Mouse (Mus musculus) G1E-ER4 (cell line): ENCODE data around the gene Olfr1195. TPM values are rescaled to one million over a fixed set of nuclear protein-coding genes. Genes with fewer than 3 reads are reported as not detected.
"Not testable (repeated sequence)": the region's sequence is repeated elsewhere in the genome, so short reads cannot be mapped to it uniquely, and the experiment has no call there.

Source experiments
- GATA1 ChIP-seq: IDR thresholded peaks from one replicate; pipeline ENCODE4 v1.8.0; 2012; ENCODE audit warnings: low read length, inconsistent platforms
- polyA plus RNA-seq: library from polyadenylated mRNA; stranded (reverse); fragments of >175 nt; gene quantifications from 2 replicates; pipeline ENCODE4 v1.2.3, GENCODE M21; 2012

The Olfr1195 gene
- not detected in 2 replicates for polyA plus RNA-seq

DNA sequence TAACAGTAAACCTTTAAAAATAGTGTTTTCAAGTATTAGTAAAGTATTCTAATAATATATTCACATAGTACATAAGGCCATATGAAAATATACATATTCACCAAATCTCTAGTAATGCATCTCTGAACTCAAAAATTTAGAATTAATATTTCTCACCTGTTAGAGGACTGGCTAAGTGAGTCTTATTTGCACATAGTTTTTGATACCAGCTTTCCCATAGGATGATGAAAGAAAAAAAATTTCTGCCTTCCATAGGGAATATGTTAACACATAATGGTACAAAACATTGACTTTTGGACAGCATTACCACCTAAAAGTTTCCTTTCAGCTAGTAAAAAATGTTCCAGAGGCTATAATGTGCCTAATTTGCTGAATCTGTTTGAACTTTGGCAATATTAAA lies at the start of gene Olfr1195:
Olfr1195 (minus strand) TSS at position 101 of the 400 bp plus-strand sequence.
- TF ChIP-seq GATA1, result no peak

DNA sequence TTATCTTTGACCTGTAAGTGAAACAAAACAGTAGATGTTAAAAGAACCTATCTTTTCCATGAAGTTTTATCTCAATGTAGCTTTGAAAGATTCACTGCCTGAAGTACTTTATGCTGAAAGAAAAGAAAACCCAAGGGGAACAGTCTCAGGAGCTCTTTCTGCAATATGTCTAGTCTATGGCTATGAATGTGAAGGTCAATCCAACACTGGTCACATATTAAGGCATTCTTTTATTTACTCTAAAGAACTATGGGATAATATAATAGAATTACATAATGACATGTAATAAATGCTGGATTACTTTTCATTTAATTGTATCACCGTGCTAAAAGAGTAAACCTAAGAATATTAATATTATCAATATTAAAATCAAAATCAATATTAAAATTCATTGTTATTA lies 43.3 kb upstream of the Olfr1195 start, which contains the start of gene Olfr1197:
Olfr1197 (minus strand) TSS at position 101 of the 400 bp plus-strand sequence.
- TF ChIP-seq GATA1, result no peak

DNA sequence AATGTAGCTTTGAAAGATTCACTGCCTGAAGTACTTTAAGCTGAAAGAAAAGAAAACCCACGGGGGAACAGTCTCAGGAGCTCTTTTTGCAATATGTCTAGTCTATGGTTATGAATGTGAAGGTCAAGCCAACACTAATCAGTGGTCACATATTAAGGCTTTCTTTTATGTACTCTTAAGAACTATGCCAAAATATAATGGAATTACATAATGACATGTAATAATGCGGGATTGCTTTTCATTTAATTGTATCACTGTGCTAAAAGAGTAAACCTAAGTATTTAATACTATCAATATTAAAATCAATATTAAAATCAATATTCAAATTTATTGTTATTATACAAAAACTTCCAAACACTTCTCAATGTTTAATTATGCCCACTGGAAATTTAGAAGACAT lies 15.5 kb upstream of the Olfr1195 start, which contains the start of gene Olfr1196:
Olfr1196 (minus strand) TSS at position 101 of the 400 bp plus-strand sequence.
- no peak for TF ChIP-seq GATA1

DNA sequence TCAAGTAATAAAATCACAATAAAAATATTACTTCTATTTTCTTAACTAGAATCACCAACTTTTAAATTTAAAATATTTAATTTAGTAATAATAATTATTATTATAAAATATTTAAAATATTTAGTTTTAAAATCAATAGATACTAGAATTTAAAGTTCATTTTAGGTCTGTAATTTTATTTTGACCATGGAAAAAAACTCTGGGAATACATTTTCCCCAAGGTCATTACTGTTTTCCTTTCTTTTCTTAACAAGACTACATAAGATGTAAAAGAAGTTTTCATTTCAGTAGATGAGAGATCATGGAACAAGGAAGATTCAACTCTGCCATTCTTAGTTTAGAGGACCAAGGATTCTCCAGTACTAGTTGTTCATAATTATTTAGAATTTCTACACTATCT lies 13.7 kb downstream of the Olfr1195 start, which contains the start of gene Olfr1193:
Olfr1193 (plus strand) TSS at position 301 of the 400 bp plus-strand sequence.
- TF ChIP-seq GATA1, result not testable (repeated sequence)

DNA sequence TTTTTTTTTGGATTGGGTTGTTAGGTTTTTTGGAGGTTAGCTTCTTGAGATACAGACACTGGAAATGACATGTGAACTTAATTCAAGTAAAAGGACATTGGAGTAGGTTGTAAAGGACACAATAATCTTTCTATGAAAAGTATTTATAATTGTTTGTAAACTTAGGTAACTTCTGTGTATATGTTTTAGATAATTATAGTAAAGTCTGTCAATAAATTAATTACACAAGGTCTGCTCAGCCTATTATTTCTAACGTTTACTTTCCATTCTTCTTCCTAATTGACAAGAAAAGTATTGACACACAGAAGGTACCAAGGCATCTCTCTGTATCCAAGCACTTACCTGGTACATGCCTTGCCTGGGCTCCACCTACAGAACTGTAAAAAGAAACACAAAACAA lies 40.8 kb downstream of the Olfr1195 start, which contains the start of gene Olfr1192-ps1:
Olfr1192-ps1 (plus strand) TSS at position 301 of the 400 bp plus-strand sequence.
- TF ChIP-seq GATA1, result no peak

DNA sequence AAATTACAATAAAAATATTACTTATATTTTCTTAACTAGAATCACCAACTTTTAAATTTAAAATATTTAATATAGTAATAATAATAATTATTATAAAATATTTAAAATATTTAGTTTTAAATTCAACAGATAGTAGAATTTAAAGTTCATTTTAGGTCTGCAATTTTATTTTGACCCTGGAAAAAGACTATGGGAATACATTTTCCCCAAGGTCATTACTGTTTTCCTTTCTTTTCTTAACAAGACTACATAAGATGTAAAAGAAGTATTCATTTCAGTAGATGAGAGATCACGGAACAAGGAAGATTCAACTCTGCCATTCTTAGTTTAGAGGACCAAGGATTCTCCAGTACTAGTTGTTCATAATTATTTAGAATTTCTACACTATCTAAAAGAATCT lies 48.7 kb downstream of the Olfr1195 start, which contains the start of gene Olfr1191-ps1:
Olfr1191-ps1 (plus strand) TSS at position 301 of the 400 bp plus-strand sequence.
- TF ChIP-seq GATA1, result not testable (repeated sequence)

Other genes with a start within 250 kb of the Olfr1195 start
- gene Gm13757, start 240.1 kb downstream of the Olfr1195 start, polyA plus RNA-seq, result not detected in 2 replicates
- gene Olfr1183, start 234.3 kb downstream of the Olfr1195 start, polyA plus RNA-seq, result not detected in 2 replicates
- not detected in 2 replicates for gene Olfr1184, start 205.6 kb downstream of the Olfr1195 start, polyA plus RNA-seq
- not detected in 2 replicates for gene Olfr1185-ps1, start 195.9 kb downstream of the Olfr1195 start, polyA plus RNA-seq
- not detected in 2 replicates for gene Olfr1186, start 170.6 kb downstream of the Olfr1195 start, polyA plus RNA-seq
- not detected in 2 replicates for gene Olfr1188, start 132.3 kb downstream of the Olfr1195 start, polyA plus RNA-seq
- gene Olfr1189, start 102.7 kb downstream of the Olfr1195 start, polyA plus RNA-seq, result not detected in 2 replicates
- gene Olfr1191-ps1, start 48.6 kb downstream of the Olfr1195 start, polyA plus RNA-seq, result not detected in 2 replicates
- gene Olfr1192-ps1, start 40.7 kb downstream of the Olfr1195 start, polyA plus RNA-seq, result not detected in 2 replicates
- gene Olfr1193, start 13.6 kb downstream of the Olfr1195 start, polyA plus RNA-seq, result not detected in 2 replicates
- gene Olfr1196, start 15.4 kb upstream of the Olfr1195 start, polyA plus RNA-seq, result not detected in 2 replicates
- not detected in 2 replicates for gene Olfr1197, start 43.2 kb upstream of the Olfr1195 start, polyA plus RNA-seq
- gene Olfr1198, start 62.2 kb upstream of the Olfr1195 start, polyA plus RNA-seq, result not detected in 2 replicates
- not detected in 2 replicates for gene Olfr1199, start 71.3 kb upstream of the Olfr1195 start, polyA plus RNA-seq
- not detected in 2 replicates for gene Olfr1200, start 81.3 kb upstream of the Olfr1195 start, polyA plus RNA-seq
- not detected in 2 replicates for gene Olfr1201, start 103.8 kb upstream of the Olfr1195 start, polyA plus RNA-seq
- gene Olfr1202, start 125.3 kb upstream of the Olfr1195 start, polyA plus RNA-seq, result not detected in 2 replicates
- not detected in 2 replicates for gene Olfr1205, start 140.6 kb upstream of the Olfr1195 start, polyA plus RNA-seq
- gene Olfr1204, start 160.1 kb upstream of the Olfr1195 start, polyA plus RNA-seq, result not detected in 2 replicates
- not detected in 2 replicates for gene Olfr1206, start 174.0 kb upstream of the Olfr1195 start, polyA plus RNA-seq
- not detected in 2 replicates for gene Olfr1208, start 213.1 kb upstream of the Olfr1195 start, polyA plus RNA-seq
- not detected in 2 replicates for gene Olfr1209, start 226.0 kb upstream of the Olfr1195 start, polyA plus RNA-seq
- gene Olfr1211, start 248.9 kb upstream of the Olfr1195 start, polyA plus RNA-seq, result not detected in 2 replicates